Mouse (Mus musculus): ENCODE data around the gene Klf11.
A peak's percentile ranks its signal among the peaks of the same experiment; 100 is the strongest.

The Klf11 gene

GRCm38 (mm10) chr12:24703013-24703412 lies 51.9 kb downstream of the Klf11 start:
- no peak for DNase-seq (ENCODE audit: low read depth, low spot score)

GRCm38 (mm10) chr12:24705502-24706263 lies 54.6 kb downstream of the Klf11 start:
- DNase-seq (ENCODE audit: low read depth, low spot score) = no peak

- peak; percentile 89 for DNase-seq (ENCODE audit: low read depth, low spot score)
Measured at GRCm38 (mm10) chr12:24706764-24707479, 55.8 kb downstream of the Klf11 start.

GRCm38 (mm10) chr12:24707480-24707802 lies 56.4 kb downstream of the Klf11 start:
- DNase-seq (ENCODE audit: low read depth, low spot score) = peak; percentile 64

GRCm38 (mm10) chr12:24707954-24708823 lies 57.1 kb downstream of the Klf11 start, which contains the start of gene Rrm2:
TSS of gene Rrm2 (plus strand) at chr12:24708241.
- peak; percentile 97 for DNase-seq (ENCODE audit: low read depth, low spot score)

GRCm38 (mm10) chr12:24708824-24709218 lies 57.7 kb downstream of the Klf11 start:
- no peak for DNase-seq (ENCODE audit: low read depth, low spot score)

- DNase-seq (ENCODE audit: low read depth, low spot score) = peak; percentile 78
Measured at GRCm38 (mm10) chr12:24709409-24709808, 58.3 kb downstream of the Klf11 start.

GRCm38 (mm10) chr12:24709831-24710508 lies 58.9 kb downstream of the Klf11 start:
- DNase-seq (ENCODE audit: low read depth, low spot score) = peak; percentile 81

- DNase-seq (ENCODE audit: low read depth, low spot score) = no peak
Measured at GRCm38 (mm10) chr12:24710672-24711071, 59.6 kb downstream of the Klf11 start.

All from A20 (cell line).